Mouse (Mus musculus): ENCODE measurements around the gene Ubac1. TPM values are rescaled to one million over a fixed set of nuclear protein-coding genes. Genes with fewer than 3 reads are reported as not detected.

Ubac1 gene
- polyA plus RNA-seq (2012; rRNA removed) = 76.5 and 78.8 TPM in 2 replicates
- 99.3 and 106 TPM in 2 replicates for polyA plus RNA-seq (2014; fragmentation: Nextera tagmentation; extraction: Ambion mirVana)

- peaks cover 8% of the 10 kb centered on the region for H3K4me1 ChIP-seq (ENCODE audit: control insufficient read depth, insufficient read depth, low read length)
- no peaks in the 10 kb centered on the region for H3K27me3 ChIP-seq (ENCODE audit: control insufficient read depth, insufficient read depth, low read length)
- peak within 1 kb of the TSS; percentile 75 for H3K27ac ChIP-seq (replicated peaks; ENCODE audit: low read depth, low read length)
- WGBS = 6% methylated on average over 46 of the region's 50 CpGs
- TF ChIP-seq POLR2A (IDR thresholded peaks at IDR 0.05; ENCODE audit: borderline replicate concordance, extremely low read depth, insufficient read depth, insufficient read length) = 0 out of 2 replicates have a peak, but pooled peaks have one; percentile 43
- H3K36me3 ChIP-seq (ENCODE audit: control insufficient read depth, insufficient read depth, low read length) = no peaks in the 10 kb centered on the region
- peak within 1 kb of the TSS; percentile 60 for H3K4me2 ChIP-seq (replicated peaks; ENCODE audit: low read depth, low read length, severe bottlenecking)
- H3K9me3 ChIP-seq (ENCODE audit: control insufficient read depth, low read length) = no peaks in the 10 kb centered on the region
- peak; percentile 95 for DNase-seq (ENCODE audit: low spot score)
- H3K9ac ChIP-seq (ENCODE audit: low read depth, low read length, severe bottlenecking) = peak within 1 kb of the TSS; percentile 79
- ATAC-seq (ENCODE audit: low FRiP score, low read depth) = peak; percentile 92
- H3K4me3 ChIP-seq (replicated peaks; ENCODE audit: low read length) = peak within 1 kb of the TSS; percentile 78
Observed at GRCm38 (mm10) chr2:26021561-26022257, at the start of gene Ubac1. Gene Ubac1, minus strand, starts transcription at chr2:26021747.

- DNase-seq (ENCODE audit: low spot score) (no peak), ATAC-seq (ENCODE audit: low FRiP score, low read depth) (no peak)
- no peak for TF ChIP-seq POLR2A (IDR thresholded peaks at IDR 0.05; ENCODE audit: borderline replicate concordance, extremely low read depth, insufficient read depth, insufficient read length)
- no peak overlapping the region for H3K27ac ChIP-seq (replicated peaks; ENCODE audit: low read depth, low read length)
- H3K4me3 ChIP-seq (replicated peaks; ENCODE audit: low read length) = no peak overlapping the region
- H3K4me2 ChIP-seq (replicated peaks; ENCODE audit: low read depth, low read length, severe bottlenecking) = no peak overlapping the region
- H3K27me3 ChIP-seq (ENCODE audit: control insufficient read depth, insufficient read depth, low read length) = no peaks in the 10 kb centered on the region
- no peak overlapping the region for H3K9ac ChIP-seq (ENCODE audit: low read depth, low read length, severe bottlenecking)
- no peaks in the 10 kb centered on the region for H3K9me3 ChIP-seq (ENCODE audit: control insufficient read depth, low read length)
- whole genome bisulfite sequencing = 85% methylated on average over 1 of the region's 1 CpGs
- no peaks in the 10 kb centered on the region for H3K36me3 ChIP-seq (ENCODE audit: control insufficient read depth, insufficient read depth, low read length)
- H3K4me1 ChIP-seq (ENCODE audit: control insufficient read depth, insufficient read depth, low read length) = no peaks in the 10 kb centered on the region
Observed at GRCm38 (mm10) chr2:26068592-26068991, 47.0 kb upstream of the Ubac1 start.

DNA sequence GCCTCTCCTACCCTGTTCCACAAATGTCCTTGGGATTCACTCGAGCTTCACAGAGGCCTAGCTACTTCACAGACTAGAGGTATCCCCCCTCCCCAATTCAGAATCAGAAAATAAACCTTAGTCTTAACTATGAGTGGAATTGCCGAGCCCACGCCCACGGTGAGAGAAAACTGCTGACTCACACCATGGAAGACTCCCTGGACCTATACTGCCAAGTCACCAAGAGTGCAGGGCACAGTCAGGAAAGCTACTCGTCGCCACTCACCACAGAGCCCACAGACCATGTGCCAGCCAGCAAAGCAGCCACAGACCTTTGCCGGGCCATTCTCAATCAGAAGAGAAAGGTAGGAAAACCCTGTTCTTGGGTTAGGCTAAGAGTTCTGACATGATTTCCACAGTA is 46.6 kb upstream of the Ubac1 start:
- 75% methylated on average over 7 of the region's 7 CpGs for WGBS
- H3K27ac ChIP-seq (replicated peaks; ENCODE audit: low read depth, low read length) = no peak overlapping the region

DNA sequence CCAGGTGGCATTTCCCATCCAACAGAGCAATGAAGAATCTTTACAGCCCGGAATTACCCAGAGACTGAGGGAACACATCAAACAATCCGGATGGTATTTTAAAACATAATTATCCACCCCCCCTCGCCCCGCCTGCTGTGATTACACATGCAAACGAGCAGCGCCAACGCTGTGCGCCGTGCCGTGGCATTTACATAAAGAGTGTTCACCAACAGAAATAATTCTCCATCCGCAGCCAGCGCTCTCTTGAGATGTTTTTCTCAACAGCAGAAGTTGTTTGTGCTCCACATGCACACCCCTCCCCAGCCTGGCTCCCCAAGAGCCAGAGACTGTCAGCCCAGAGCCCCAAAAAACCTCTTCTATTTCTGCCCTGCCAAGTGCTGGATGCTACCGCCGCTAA is 45.0 kb upstream of the Ubac1 start:
- no peak overlapping the region for H3K4me2 ChIP-seq (replicated peaks; ENCODE audit: low read depth, low read length, severe bottlenecking)
- H3K4me3 ChIP-seq (replicated peaks; ENCODE audit: low read length) = no peak overlapping the region
- H3K27me3 ChIP-seq (ENCODE audit: control insufficient read depth, insufficient read depth, low read length) = no peaks in the 10 kb centered on the region
- no peak for ATAC-seq (ENCODE audit: low FRiP score, low read depth)
- peak overlapping the region; percentile 26 for H3K9ac ChIP-seq (ENCODE audit: low read depth, low read length, severe bottlenecking)
- no peak for TF ChIP-seq POLR2A (IDR thresholded peaks at IDR 0.05; ENCODE audit: borderline replicate concordance, extremely low read depth, insufficient read depth, insufficient read length)
- no peaks in the 10 kb centered on the region for H3K4me1 ChIP-seq (ENCODE audit: control insufficient read depth, insufficient read depth, low read length)
- H3K36me3 ChIP-seq (ENCODE audit: control insufficient read depth, insufficient read depth, low read length) = no peaks in the 10 kb centered on the region
- 53% methylated on average over 14 of the region's 14 CpGs for WGBS
- H3K27ac ChIP-seq (replicated peaks; ENCODE audit: low read depth, low read length) = no peak overlapping the region
- no peak for DNase-seq (ENCODE audit: low spot score)
- H3K9me3 ChIP-seq (ENCODE audit: control insufficient read depth, low read length) = no peaks in the 10 kb centered on the region

More for the DNA sequence above, 46.6 kb upstream of the Ubac1 start:
- no peaks in the 10 kb centered on the region for H3K4me1 ChIP-seq (ENCODE audit: control insufficient read depth, insufficient read depth, low read length)
- H3K27me3 ChIP-seq (ENCODE audit: control insufficient read depth, insufficient read depth, low read length) = no peaks in the 10 kb centered on the region
- no peak overlapping the region for H3K4me3 ChIP-seq (replicated peaks; ENCODE audit: low read length)
- no peak overlapping the region for H3K9ac ChIP-seq (ENCODE audit: low read depth, low read length, severe bottlenecking)
- DNase-seq (ENCODE audit: low spot score) (no peak), ATAC-seq (ENCODE audit: low FRiP score, low read depth) (no peak)
- no peaks in the 10 kb centered on the region for H3K36me3 ChIP-seq (ENCODE audit: control insufficient read depth, insufficient read depth, low read length)
- TF ChIP-seq POLR2A (IDR thresholded peaks at IDR 0.05; ENCODE audit: borderline replicate concordance, extremely low read depth, insufficient read depth, insufficient read length) = no peak
- no peak overlapping the region for H3K4me2 ChIP-seq (replicated peaks; ENCODE audit: low read depth, low read length, severe bottlenecking)
- no peaks in the 10 kb centered on the region for H3K9me3 ChIP-seq (ENCODE audit: control insufficient read depth, low read length)

- DNase-seq (ENCODE audit: low spot score) (no peak), ATAC-seq (ENCODE audit: low FRiP score, low read depth) (no peak)
- peaks cover 4% of the 10 kb centered on the region for H3K36me3 ChIP-seq (ENCODE audit: control insufficient read depth, insufficient read depth, low read length)
- no peak overlapping the region for H3K4me2 ChIP-seq (replicated peaks; ENCODE audit: low read depth, low read length, severe bottlenecking)
- 74% methylated on average over 13 of the region's 13 CpGs for WGBS
- no peak for TF ChIP-seq POLR2A (IDR thresholded peaks at IDR 0.05; ENCODE audit: borderline replicate concordance, extremely low read depth, insufficient read depth, insufficient read length)
- H3K9ac ChIP-seq (ENCODE audit: low read depth, low read length, severe bottlenecking) = no peak overlapping the region
- H3K27me3 ChIP-seq (ENCODE audit: control insufficient read depth, insufficient read depth, low read length) = no peaks in the 10 kb centered on the region
- H3K9me3 ChIP-seq (ENCODE audit: control insufficient read depth, low read length) = no peaks in the 10 kb centered on the region
- no peak overlapping the region for H3K27ac ChIP-seq (replicated peaks; ENCODE audit: low read depth, low read length)
- no peak overlapping the region for H3K4me3 ChIP-seq (replicated peaks; ENCODE audit: low read length)
- no peaks in the 10 kb centered on the region; the same call in 1 of the 2 replicates for H3K4me1 ChIP-seq (ENCODE audit: control insufficient read depth, insufficient read depth, low read length)
Observed at GRCm38 (mm10) chr2:26062742-26063427, 41.3 kb upstream of the Ubac1 start.
